Mouse (Mus musculus) gastrocnemius, adult 18-20 months (tissue): ENCODE measurements at regions not wholly inside any gene's neighbourhood (a gene's known extent, or its start where the extent isn't known, plus 50 kb on each side); places are given as distances from the start of the nearest gene placed in this dataset.

ENCODE experiments used
- DNase-seq: peaks from one replicate; pipeline ENCODE4 v3.0.0; 2021; ENCODE audit warnings: low spot score

DNA sequence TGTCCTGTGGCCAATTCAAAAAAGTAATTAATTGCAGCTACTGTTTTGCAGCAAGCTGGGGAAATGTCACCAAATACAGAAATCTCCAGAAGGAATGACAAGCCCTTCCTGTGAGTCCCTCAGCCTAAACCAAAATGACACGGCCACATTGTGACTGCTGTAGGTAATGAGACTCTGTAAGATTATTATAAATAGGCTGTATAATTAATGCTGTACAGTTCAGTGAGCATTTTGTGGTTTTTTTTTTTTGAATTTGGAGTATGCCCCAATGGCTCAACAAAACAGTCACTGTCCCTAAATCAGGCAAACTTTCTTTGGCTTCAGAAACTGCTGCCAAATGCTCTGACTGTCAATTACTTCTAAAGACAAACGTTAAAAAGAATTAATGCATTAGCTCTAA is 615.9 kb upstream of the Sema6d start:
- no peak for DNase-seq

DNA sequence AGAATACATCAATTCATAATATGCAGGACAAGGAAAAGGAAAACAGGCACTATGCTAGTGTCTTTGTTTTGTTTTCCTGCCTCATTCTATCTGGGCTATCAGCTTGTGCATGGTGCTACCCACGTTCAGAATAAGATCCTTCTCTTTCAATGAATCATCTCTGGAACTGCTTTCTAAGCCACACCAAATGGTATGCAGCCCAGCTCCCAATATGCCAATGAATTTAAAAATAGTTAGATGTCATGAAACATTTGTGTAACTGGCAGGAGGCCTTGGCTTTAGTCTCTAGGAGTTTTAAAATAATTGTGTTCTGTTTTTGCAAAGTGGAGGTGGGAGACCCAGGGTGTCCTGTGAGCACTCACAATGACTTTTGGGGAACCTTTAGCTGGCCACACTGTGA is 603.1 kb upstream of the Sema6d start:
- DNase-seq = no peak

DNA sequence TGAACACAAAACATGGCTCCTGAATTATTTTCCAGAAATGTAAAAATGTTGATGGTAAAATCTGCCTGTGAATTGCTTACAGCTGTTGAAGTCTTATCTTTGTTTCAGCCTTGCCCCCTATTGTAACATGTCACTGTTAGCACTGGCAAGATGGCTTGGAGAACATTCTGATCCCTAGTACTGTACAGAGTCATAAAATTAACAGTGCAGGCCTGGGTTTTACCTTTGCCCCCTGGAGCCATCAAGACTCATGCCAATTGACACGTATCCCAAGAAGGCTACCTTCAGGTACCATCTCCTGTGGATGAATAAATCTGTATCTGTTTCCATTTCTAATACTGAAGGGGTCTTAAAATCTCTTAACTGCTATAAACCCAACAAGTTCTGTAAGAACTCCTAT is 583.6 kb upstream of the Sema6d start:
- DNase-seq = no peak

DNA sequence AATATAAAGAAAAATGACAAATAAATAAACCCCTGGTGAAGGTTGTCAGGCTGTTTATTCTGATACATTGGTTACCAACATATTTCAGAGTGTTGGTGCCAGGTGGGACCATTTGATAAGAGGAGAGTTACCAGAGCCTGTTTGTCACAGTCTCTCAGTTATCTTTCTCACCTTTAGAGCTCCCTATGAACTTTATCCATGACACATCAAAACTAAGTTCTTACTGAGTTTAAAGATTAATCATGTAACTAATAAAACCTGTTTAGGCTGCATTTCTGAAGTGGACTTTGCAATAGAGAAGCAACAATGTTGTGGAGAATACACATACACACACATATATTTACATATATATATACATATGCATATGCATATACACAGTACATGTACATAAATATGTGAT is 582.7 kb upstream of the Sema6d start:
- no peak for DNase-seq

DNA sequence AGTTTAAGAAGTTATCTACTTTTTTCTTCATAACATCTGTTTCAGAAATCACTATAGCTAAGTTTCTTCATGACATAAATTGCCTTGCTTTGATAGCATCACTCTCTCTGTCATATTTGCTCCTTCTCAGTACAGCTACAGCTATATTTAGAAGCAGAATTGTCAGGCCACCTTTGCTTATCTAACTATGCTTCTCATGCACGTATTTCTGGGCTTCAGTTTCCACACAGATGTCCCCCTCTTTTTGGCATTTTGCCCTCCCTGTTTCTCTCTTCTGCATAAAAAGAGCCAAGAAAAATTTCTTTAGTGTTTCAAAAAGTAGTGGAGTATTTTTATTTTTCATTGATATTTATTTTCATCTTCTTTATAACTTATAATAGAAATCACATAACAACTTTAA is 560.9 kb upstream of the Sema6d start:
- DNase-seq = no peak

DNA sequence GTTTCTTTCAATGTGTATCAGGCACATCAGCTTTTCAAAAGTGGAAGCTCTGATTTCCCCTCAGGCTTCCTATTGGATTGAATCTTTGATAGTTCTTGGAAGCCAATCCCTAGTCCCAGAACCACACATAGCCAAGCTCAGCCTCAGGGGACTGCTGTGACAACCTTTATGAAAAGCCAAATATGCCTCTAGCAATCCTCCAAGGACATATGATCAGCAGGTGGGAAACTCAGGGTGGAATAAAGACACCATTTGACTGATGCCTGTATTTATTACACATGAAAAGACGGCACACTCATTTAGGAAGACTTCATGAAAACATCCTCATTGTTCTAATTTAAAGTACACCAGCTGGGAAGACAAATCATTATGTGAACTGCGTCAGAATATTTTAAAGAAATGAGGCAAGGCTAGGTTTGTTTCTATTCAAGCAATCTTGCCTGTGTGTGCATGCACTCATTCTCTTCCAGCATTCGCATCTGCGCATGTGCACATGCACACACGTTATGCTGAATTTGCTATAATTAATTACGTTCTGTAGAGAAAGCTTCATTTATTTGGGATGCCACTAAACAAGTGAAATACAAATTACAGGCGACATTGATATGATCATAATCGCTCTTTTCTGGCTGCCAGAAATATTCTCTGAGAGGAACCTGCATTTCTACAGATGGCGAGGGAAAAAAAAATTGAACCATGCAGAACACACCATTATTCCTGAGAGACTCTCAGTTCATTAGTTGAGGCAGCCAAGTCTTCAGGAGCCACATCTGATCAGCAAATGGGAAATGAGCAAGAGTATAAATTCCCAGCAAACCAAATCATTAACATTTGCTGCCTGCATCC is 556.6 kb upstream of the Sema6d start:
- DNase-seq = no peak

DNA sequence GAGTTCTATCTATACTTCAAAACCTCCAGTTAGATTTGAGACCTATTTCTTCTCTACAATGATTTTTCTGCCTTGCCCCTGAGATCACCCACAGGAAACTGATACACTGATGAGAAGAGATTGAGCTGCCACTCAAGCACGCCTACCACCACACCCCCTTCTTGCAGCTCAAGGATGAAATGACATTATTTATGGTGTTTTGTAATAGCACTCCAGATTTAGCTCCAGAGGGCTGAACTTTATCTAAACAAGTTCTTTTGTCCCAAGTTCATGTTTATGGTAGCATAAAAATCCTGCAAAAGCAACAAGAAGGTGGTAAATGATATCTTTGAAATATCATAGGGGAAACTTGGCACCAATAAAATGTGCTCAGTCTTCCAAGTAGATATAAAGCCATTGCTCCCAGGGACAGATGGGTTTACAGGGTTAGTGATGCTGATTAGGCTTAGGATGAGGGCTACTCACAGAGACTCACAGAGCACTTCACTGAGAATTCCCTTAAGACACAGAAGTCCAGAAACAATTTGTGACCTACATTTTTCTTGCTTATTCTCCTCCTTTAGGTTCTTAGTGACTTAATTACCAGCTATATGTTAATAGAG is 538.4 kb upstream of the Sema6d start:
- no peak for DNase-seq

DNA sequence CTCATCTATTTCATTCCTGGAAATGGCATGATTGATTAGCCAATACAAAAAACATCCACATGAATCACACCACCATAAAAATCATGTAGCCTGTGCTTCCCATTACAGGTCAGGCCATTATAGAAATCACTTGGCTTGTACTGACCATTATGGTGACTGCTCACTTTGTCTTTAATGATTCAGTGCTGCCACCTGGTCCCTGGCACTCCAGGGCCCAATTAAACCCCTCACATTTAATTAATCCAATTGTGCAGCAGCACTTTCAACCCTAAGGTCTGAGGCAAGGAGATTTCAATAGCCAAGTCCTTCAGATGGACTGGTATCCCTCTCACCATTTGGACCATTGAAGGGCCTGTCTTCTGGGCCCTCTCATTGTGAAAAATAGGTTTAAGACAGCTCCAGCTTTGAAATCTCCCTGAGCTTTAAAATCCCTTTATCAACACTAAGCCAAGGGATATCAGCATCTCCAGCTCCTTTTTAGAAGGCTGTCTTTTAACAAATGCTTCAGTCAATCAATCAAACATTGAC is 531.6 kb upstream of the Sema6d start:
- no peak for DNase-seq
